Mouse (Mus musculus): ENCODE results near the gene Unc93b1.

DNA sequence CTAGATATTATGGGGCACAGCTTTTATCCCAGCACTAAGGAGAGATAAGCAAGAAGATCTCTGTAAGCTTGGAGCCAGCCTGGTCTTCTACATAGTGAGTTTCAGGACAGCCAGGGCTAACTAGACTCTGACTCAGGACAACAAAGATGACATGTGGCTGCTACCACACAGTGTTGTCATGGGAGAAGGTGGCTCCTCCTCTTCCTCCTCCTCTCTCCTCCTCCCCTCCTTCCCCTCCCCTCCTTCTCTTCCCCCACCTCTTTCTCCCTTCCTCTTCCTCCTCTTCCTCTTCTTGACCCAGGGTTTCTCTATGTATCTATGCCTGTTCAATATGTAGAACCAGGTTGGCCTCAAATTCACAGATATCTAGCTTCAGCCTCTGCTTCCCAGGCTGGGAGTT, 16.5 kb downstream of the Unc93b1 start:
- TF ChIP-seq CTCF (IDR thresholded peaks at IDR 0.05; ENCODE audit: low read depth) = no peak
- TF ChIP-seq EP300 (IDR thresholded peaks at IDR 0.05; ENCODE audit: low read depth) = no peak
